Mouse (Mus musculus): ENCODE measurements at regions not wholly inside any gene's neighbourhood (a gene's known extent, or its start where the extent isn't known, plus 50 kb on each side); places are given as distances from the start of the nearest gene placed in this dataset.
"Not testable (repeated sequence)": the region's sequence is repeated elsewhere in the genome, so short reads cannot be mapped to it uniquely, and the experiment has no call there.

GRCm38 (mm10) chr19:35491354-35491753 lies 566.0 kb downstream of the Htr7 start:
- H3K9ac ChIP-seq (replicated peaks; ENCODE audit: low read length): no peak overlapping the region
- no peak overlapping the region for H3K4me3 ChIP-seq (ENCODE audit: low read depth, low read length)
- no peak overlapping the region for H3K4me2 ChIP-seq (ENCODE audit: low read depth, low read length)
- no peaks in the 10 kb centered on the region for H3K36me3 ChIP-seq (replicated peaks; ENCODE audit: control insufficient read depth, insufficient read depth, low read depth, low read length)
- no peaks in the 10 kb centered on the region for H3K9me3 ChIP-seq (replicated peaks; ENCODE audit: control insufficient read depth, low read length)
- no peaks in the 10 kb centered on the region for H3K4me1 ChIP-seq (ENCODE audit: control insufficient read depth, insufficient read depth, low read length)
- H3K27ac ChIP-seq (replicated peaks; ENCODE audit: low read depth, low read length): no peak overlapping the region
- DNase-seq (ENCODE audit: low spot score) (no peak), ATAC-seq (replicated peaks; ENCODE audit: insufficient number of reproducible peaks, low FRiP score, low TSS enrichment, low read depth) (no peak)
- no peaks in the 10 kb centered on the region for H3K27me3 ChIP-seq (ENCODE audit: control insufficient read depth, insufficient read depth, low read length)
- 87% methylated on average over 8 of the region's 8 CpGs for WGBS

- not testable (repeated sequence) for ATAC-seq (replicated peaks; ENCODE audit: insufficient number of reproducible peaks, low FRiP score, low TSS enrichment, low read depth); H3K9ac ChIP-seq (replicated peaks; ENCODE audit: low read length); H3K4me3 ChIP-seq (ENCODE audit: low read depth, low read length); H3K27ac ChIP-seq (replicated peaks; ENCODE audit: low read depth, low read length); H3K4me1 ChIP-seq (ENCODE audit: control insufficient read depth, insufficient read depth, low read length); H3K36me3 ChIP-seq (replicated peaks; ENCODE audit: control insufficient read depth, insufficient read depth, low read depth, low read length); DNase-seq (ENCODE audit: low spot score); H3K4me2 ChIP-seq (ENCODE audit: low read depth, low read length); H3K27me3 ChIP-seq (ENCODE audit: control insufficient read depth, insufficient read depth, low read length); H3K9me3 ChIP-seq (replicated peaks; ENCODE audit: control insufficient read depth, low read length)
- 86% methylated on average over 2 of the region's 2 CpGs for WGBS
Measured at GRCm38 (mm10) chr19:35485616-35486015, 563.5 kb downstream of the Kif20b start.

DNA sequence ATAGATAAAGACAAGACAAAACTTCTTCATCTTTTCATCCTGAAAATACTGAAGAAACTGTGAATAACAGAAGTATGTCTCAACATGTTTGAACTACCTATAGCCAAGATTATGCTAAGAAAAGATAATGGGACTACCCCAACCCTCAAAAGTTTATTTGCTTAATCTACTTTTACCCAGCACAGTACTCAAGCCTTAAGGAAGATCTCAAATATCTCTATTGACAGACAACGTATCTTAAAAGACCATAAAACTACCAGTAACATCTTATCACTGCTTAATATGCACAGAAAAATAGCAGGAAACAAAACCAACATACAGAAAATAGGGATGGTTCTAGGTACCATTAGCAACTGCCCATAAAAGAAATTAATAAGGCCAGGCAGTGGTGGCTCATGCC lies 560.3 kb downstream of the Kif20b start:
- no peak overlapping the region for H3K4me3 ChIP-seq (ENCODE audit: low read depth, low read length)
- H3K27ac ChIP-seq (replicated peaks; ENCODE audit: low read depth, low read length): no peak overlapping the region
- H3K9me3 ChIP-seq (replicated peaks; ENCODE audit: control insufficient read depth, low read length): no peaks in the 10 kb centered on the region
- no peaks in the 10 kb centered on the region for H3K4me1 ChIP-seq (ENCODE audit: control insufficient read depth, insufficient read depth, low read length)
- no peak for DNase-seq (ENCODE audit: low spot score)
- no peak overlapping the region for H3K4me2 ChIP-seq (ENCODE audit: low read depth, low read length)
- no peak for ATAC-seq (replicated peaks; ENCODE audit: insufficient number of reproducible peaks, low FRiP score, low TSS enrichment, low read depth)
- 78% methylated on average over 1 of the region's 1 CpGs for WGBS
- no peak overlapping the region for H3K9ac ChIP-seq (replicated peaks; ENCODE audit: low read length)
- no peaks in the 10 kb centered on the region for H3K27me3 ChIP-seq (ENCODE audit: control insufficient read depth, insufficient read depth, low read length)
- H3K36me3 ChIP-seq (replicated peaks; ENCODE audit: control insufficient read depth, insufficient read depth, low read depth, low read length): no peaks in the 10 kb centered on the region

GRCm38 (mm10) chr19:35453942-35454341 lies 531.8 kb downstream of the Kif20b start:
- Histone ChIP-seq H3K36me3 (replicated peaks; ENCODE audit: control insufficient read depth, insufficient read depth, low read depth, low read length) (no peaks in the 10 kb centered on the region), H3K4me1 (ENCODE audit: control insufficient read depth, insufficient read depth, low read length) (no peaks in the 10 kb centered on the region), H3K9me3 (replicated peaks; ENCODE audit: control insufficient read depth, low read length) (no peaks in the 10 kb centered on the region), H3K27me3 (ENCODE audit: control insufficient read depth, insufficient read depth, low read length) (no peaks in the 10 kb centered on the region), H3K27ac (replicated peaks; ENCODE audit: low read depth, low read length) (no peak overlapping the region), H3K9ac (replicated peaks; ENCODE audit: low read length) (no peak overlapping the region), H3K4me3 (ENCODE audit: low read depth, low read length) (no peak overlapping the region), H3K4me2 (ENCODE audit: low read depth, low read length) (no peak overlapping the region)
- DNase-seq (ENCODE audit: low spot score): no peak
- ATAC-seq (replicated peaks; ENCODE audit: insufficient number of reproducible peaks, low FRiP score, low TSS enrichment, low read depth): no peak
- 68% methylated on average over 3 of the region's 3 CpGs for WGBS

DNA sequence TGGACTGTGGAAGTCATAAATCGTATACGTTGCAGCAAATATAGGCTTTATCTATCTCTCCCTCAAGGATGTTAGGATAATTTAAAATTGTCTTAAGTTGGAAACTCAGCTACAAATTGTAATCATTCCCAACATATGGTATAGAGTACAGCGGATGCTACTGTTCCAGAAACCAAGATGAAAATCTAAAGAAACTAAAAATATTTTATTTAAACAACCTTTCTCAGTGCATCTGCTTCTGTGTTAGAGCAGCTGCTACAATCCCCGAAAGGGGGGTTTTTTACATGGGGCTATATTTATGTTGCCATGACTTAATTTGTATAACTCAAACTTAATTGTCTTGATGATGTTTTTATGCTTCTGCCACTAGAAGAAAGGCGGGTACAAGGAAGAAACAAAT lies 520.3 kb downstream of the Kif20b start:
- Histone ChIP-seq H3K27me3 (ENCODE audit: control insufficient read depth, insufficient read depth, low read length) (no peaks in the 10 kb centered on the region), H3K4me1 (ENCODE audit: control insufficient read depth, insufficient read depth, low read length) (no peaks in the 10 kb centered on the region), H3K9me3 (replicated peaks; ENCODE audit: control insufficient read depth, low read length) (no peaks in the 10 kb centered on the region), H3K4me3 (ENCODE audit: low read depth, low read length) (no peak overlapping the region), H3K27ac (replicated peaks; ENCODE audit: low read depth, low read length) (no peak overlapping the region), H3K36me3 (replicated peaks; ENCODE audit: control insufficient read depth, insufficient read depth, low read depth, low read length) (no peaks in the 10 kb centered on the region), H3K4me2 (ENCODE audit: low read depth, low read length) (no peak overlapping the region), H3K9ac (replicated peaks; ENCODE audit: low read length) (no peak overlapping the region)
- ATAC-seq (replicated peaks; ENCODE audit: insufficient number of reproducible peaks, low FRiP score, low TSS enrichment, low read depth) (no peak), DNase-seq (ENCODE audit: low spot score) (no peak)
- 91% methylated on average over 5 of the region's 5 CpGs for WGBS

DNA sequence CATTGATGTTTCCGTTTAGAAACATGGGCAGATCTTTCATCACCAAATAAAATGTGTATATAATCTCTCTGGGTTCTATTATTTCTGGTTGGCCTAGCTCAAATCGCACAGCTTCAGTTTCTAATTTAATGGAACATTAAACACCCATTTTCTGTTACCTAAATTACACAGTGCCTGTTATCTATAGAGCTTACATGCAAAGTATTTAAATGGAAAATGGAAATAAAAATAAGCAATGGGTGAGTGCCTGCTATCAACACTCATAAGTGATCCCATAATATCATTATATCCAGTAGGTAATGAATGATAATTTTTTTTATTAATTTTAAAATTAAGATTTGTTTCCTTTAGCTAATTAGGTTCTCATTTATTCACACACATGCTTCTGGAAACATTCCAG lies 515.9 kb downstream of the Kif20b start:
- DNase-seq (ENCODE audit: low spot score) (no peak), ATAC-seq (replicated peaks; ENCODE audit: insufficient number of reproducible peaks, low FRiP score, low TSS enrichment, low read depth) (no peak)
- Histone ChIP-seq H3K36me3 (replicated peaks; ENCODE audit: control insufficient read depth, insufficient read depth, low read depth, low read length) (no peaks in the 10 kb centered on the region), H3K9ac (replicated peaks; ENCODE audit: low read length) (no peak overlapping the region), H3K4me1 (ENCODE audit: control insufficient read depth, insufficient read depth, low read length) (no peaks in the 10 kb centered on the region), H3K4me3 (ENCODE audit: low read depth, low read length) (no peak overlapping the region), H3K27ac (replicated peaks; ENCODE audit: low read depth, low read length) (no peak overlapping the region), H3K27me3 (ENCODE audit: control insufficient read depth, insufficient read depth, low read length) (no peaks in the 10 kb centered on the region), H3K4me2 (ENCODE audit: low read depth, low read length) (no peak overlapping the region), H3K9me3 (replicated peaks; ENCODE audit: control insufficient read depth, low read length) (no peaks in the 10 kb centered on the region)
- 82% methylated on average over 2 of the region's 2 CpGs for WGBS
